Mouse (Mus musculus) left cerebral cortex, adult 11 months (tissue): ENCODE results near the gene Gprc5c.
"Not testable (repeated sequence)": the region's sequence is repeated elsewhere in the genome, so short reads cannot be mapped to it uniquely, and the experiment has no call there.

Source experiments
- DNase-seq: peaks from one replicate; pipeline ENCODE4 v3.0.0; 2022; ENCODE audit warnings: low spot score

The Gprc5c gene

DNA sequence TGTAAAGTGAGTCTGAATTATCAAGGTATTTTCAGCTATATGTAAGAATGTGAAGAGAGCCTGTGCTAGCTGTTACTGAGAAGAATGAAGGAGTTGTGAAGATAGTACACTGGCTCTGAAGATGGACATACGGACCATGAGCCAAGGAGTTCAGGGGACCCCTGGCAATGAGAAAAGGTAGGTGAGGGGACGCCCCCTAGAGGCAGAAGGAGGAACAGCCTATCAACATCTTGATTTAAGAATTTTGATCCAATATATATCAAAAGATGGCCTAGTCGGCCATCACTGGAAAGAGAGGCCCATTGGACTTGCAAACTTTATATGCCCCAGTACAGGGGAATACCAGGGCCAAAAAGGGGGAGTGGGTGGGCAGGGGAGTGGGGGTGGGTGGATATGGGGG lies 58.6 kb downstream of the Gprc5c start:
- DNase-seq: not testable (repeated sequence)

DNA sequence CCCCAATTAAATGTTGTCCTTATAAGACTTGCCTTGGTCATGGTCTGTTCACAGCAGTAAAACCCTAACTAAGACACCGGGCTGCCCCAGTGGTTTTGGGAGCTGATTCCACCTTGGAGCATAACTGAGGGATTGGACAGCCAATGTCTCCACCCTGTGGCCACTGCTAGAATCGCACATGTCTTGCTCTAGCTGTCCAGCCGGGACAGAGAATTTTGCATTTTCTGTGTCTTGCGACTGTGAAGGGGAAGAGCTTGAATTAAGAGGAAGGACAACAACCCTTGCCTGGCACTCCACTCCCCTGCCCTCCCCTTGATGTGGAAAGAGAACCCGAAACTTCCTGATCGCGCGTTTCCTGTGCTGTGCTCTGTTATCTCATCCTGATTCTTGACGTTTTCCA lies 61.9 kb downstream of the Gprc5c start:
- peak; percentile 59 for DNase-seq

DNA sequence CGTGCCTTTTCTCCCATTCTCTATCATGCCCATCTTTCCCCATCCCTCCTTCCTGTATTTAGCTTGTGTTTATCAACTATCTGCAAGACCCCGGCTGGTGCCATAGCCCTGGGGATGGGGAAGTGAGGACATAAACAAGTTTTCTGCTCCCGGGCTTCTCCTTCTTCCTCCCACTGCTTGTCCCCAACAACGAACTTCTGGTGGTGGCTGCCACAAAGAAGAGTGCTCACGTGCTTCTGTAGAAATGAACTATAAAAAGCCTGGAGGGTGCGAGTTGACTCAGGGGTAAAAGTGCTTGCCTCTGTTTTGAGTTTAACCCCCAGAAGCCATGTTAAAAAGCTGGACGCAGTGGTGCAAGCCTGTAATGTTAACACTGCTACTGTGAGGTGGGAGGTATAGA lies 64.0 kb downstream of the Gprc5c start:
- DNase-seq: no peak

DNA sequence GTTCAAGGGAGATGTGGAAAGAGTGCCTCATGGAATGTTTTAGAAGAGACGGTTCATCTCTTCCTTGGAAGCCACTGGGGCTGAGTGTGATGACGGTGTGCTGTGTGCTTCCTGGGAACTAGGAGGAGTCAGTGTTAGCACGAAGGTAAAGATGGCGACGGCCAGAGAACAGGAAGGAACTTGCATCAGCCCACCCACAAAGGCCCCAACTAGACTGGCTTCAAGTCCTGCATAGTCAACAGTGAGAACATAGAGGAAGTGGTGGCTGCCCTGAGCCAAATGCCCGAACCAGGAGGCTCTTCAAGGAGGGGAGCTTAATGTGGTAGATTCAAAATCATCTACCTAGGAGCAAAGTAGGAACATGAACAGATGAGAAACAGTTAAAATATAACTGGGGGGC lies 66.2 kb downstream of the Gprc5c start:
- DNase-seq: no peak
